Mouse (Mus musculus) midbrain, embryonic 14.5 days (tissue): ENCODE data around the gene Nanos1. TPM values are rescaled to one million over a fixed set of nuclear protein-coding genes. Genes with fewer than 3 reads are reported as not detected.

Source experiments
- ATAC-seq: fragments of 200-750 bp; cut with Nextera tagmentation; 2 replicates; pipeline ENCODE4 v1.8.0; 2017; ENCODE audit warnings: moderate number of reproducible peaks, moderate library complexity; ENCODE audit not compliant: low FRiP score, low TSS enrichment
- DNase-seq: peaks from one replicate; pipeline ENCODE4 v3.0.0-alpha.2; 2015
- H3K27ac ChIP-seq: fragments of 300-500 bp; sonication (generic); replicated peaks from 2 replicates; pipeline ENCODE4 v1.5.1; 2014; ENCODE audit warnings: mild to moderate bottlenecking, low read depth, low read length, moderate library complexity
- H3K27me3 ChIP-seq: fragments of 300-500 bp; sonication (generic); 2 replicates; pipeline ENCODE4 v1.6.1; 2014; ENCODE audit warnings: low read length, control low read depth, mixed read lengths; ENCODE audit not compliant: control insufficient read depth, insufficient read depth
- H3K36me3 ChIP-seq: fragments of 300-500 bp; sonication (generic); 2 replicates; pipeline ENCODE4 v1.6.1; 2014; ENCODE audit warnings: low read length, control low read depth; ENCODE audit not compliant: control insufficient read depth, insufficient read depth
- H3K4me1 ChIP-seq: fragments of 300-500 bp; sonication (generic); 2 replicates; pipeline ENCODE4 v1.6.1; 2014; ENCODE audit warnings: mild to moderate bottlenecking, antibody characterized with exemption, low read length, control low read depth; ENCODE audit not compliant: control insufficient read depth, insufficient read depth
- H3K4me2 ChIP-seq: fragments of 300-500 bp; sonication (generic); 2 replicates; pipeline ENCODE4 v1.6.1; 2014; ENCODE audit warnings: mild to moderate bottlenecking, low read length, moderate library complexity
- H3K4me3 ChIP-seq: fragments of 300-500 bp; sonication (generic); replicated peaks from 2 replicates; pipeline ENCODE4 v1.5.1; 2014; ENCODE audit warnings: low read depth, low read length
- H3K9ac ChIP-seq: fragments of 300-500 bp; sonication (generic); replicated peaks from 2 replicates; pipeline ENCODE4 v1.6.1; 2014; ENCODE audit warnings: mild to moderate bottlenecking, low read length, moderate library complexity
- H3K9me3 ChIP-seq: fragments of 300-500 bp; sonication (generic); 2 replicates; pipeline ENCODE4 v1.6.1; 2016; ENCODE audit warnings: low read length, control low read depth, mixed read lengths; ENCODE audit not compliant: control insufficient read depth
- WGBS: fragments of 180-500 bp; shearing (Covaris S2); extraction: QIAGEN DNeasy Blood & Tissue Kit; methylation state at CpG from one replicate; pipeline ENCODE4 v1.1.7; 2014; 5-methylcytosine and 5-hydroxymethylcytosine counted together
- polyA plus RNA-seq: library from polyadenylated mRNA; unstranded; fragments of >200 nt; fragmentation: Nextera tagmentation; extraction: Ambion mirVana; gene quantifications from 2 replicates; pipeline ENCODE4 v1.2.1, GENCODE M21; 2014

Nanos1 gene
- polyA plus RNA-seq, 1 experiment from 2014 or later = 30.5 TPM

- no peaks in the 10 kb centered on the region for H3K4me1 ChIP-seq
- no peak overlapping the region for H3K4me3 ChIP-seq
- ATAC-seq (no peak), DNase-seq (no peak)
- H3K4me2 ChIP-seq = no peak overlapping the region
- no peak overlapping the region for H3K27ac ChIP-seq
- no peaks in the 10 kb centered on the region for H3K36me3 ChIP-seq
- no peaks in the 10 kb centered on the region for H3K27me3 ChIP-seq
- 51% methylated on average over 1 of the region's 1 CpGs for WGBS
- H3K9me3 ChIP-seq = no peaks in the 10 kb centered on the region
- no peak overlapping the region for H3K9ac ChIP-seq
Observed at GRCm38 (mm10) chr19:60740560-60740959, 15.2 kb upstream of the Nanos1 start.

DNA sequence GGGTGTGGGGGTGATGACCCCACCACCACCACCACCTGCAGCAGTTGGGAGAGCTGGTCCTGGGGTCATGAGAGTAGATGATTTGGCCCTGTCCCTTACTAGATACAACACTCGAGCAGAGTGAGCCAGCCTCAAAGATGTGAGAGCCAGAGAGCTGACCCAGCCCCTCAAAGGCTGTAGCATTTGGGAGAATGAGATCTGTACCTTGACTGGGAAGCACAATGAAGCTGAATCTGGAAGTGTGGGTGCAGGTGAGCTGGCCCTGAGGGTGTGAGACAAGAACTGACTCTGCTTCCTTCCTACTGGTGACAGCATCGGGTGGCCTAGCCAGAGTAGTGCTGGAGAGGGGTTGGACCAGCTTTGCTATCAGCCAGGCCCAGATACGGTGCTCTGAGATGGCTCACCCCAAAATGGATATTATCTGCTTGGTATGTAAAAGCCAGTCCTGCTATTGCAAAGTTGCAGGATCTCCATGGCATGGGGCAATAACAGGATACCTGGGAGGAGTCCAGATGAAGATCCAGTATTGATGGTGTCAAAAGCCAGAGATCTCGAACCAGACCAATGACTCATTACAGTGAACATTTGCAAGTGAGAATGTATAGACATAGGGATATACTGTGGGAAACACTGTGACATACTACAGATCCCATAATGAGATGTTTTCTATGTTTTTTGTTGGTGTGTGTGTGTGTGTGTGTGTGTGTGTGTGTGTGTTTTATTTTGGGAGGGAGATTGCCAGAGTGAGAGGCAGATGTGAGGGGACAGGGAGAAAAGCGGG is 11.8 kb upstream of the Nanos1 start:
- Histone ChIP-seq H3K36me3 (no peaks in the 10 kb centered on the region), H3K9me3 (no peaks in the 10 kb centered on the region), H3K4me2 (no peak overlapping the region), H3K27ac (no peak overlapping the region), H3K27me3 (no peaks in the 10 kb centered on the region), H3K9ac (no peak overlapping the region), H3K4me3 (no peak overlapping the region), H3K4me1 (no peaks in the 10 kb centered on the region)
- 71% methylated on average over 5 of the region's 5 CpGs for WGBS
- ATAC-seq (no peak), DNase-seq (no peak)

DNA sequence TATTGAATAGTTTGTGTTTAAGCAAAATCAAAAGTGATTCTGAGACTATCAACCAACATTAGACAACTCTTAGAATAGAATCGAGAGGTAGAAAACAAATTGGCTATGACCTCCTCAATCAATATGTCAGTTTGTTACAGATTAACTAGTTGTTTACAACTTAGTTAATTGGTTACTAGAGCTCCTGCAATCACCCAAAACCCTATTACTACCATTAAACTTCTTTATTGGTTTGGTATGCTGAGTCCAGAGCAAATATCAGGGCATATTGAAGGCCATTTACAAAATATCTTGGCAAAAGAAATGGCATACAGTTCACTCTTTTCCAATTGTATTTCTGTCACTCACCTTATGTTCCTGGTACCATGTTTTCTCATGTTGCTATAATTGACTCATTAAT is 8.0 kb upstream of the Nanos1 start:
- no peak overlapping the region for H3K27ac ChIP-seq
- H3K4me2 ChIP-seq = no peak overlapping the region
- H3K27me3 ChIP-seq = no peaks in the 10 kb centered on the region
- no peak overlapping the region for H3K4me3 ChIP-seq
- no peak for DNase-seq
- no peaks in the 10 kb centered on the region for H3K9me3 ChIP-seq
- no peaks in the 10 kb centered on the region for H3K4me1 ChIP-seq
- no peak overlapping the region for H3K9ac ChIP-seq
- no peaks in the 10 kb centered on the region for H3K36me3 ChIP-seq
- WGBS = 98% methylated on average over 1 of the region's 1 CpGs
- ATAC-seq = no peak

- H3K4me3 ChIP-seq = peak overlapping the region; percentile 76
- peak overlapping the region; percentile 88 for H3K4me2 ChIP-seq
- H3K27ac ChIP-seq = peak overlapping the region; percentile 93
- H3K36me3 ChIP-seq = peaks cover 16% of the 10 kb centered on the region
- under 1% methylated on average over 108 of the region's 115 CpGs for WGBS
- H3K27me3 ChIP-seq = peaks cover 10% of the 10 kb centered on the region; the same call in 1 of the 2 replicates
- peak; percentile 82 for ATAC-seq
- peak overlapping the region; percentile 75 for H3K9ac ChIP-seq
- H3K4me1 ChIP-seq = peaks cover 18% of the 10 kb centered on the region
- no peaks in the 10 kb centered on the region for H3K9me3 ChIP-seq
- DNase-seq = peak; percentile 87
Observed at GRCm38 (mm10) chr19:60756192-60757098, 658 bp downstream of the Nanos1 start.

DNA sequence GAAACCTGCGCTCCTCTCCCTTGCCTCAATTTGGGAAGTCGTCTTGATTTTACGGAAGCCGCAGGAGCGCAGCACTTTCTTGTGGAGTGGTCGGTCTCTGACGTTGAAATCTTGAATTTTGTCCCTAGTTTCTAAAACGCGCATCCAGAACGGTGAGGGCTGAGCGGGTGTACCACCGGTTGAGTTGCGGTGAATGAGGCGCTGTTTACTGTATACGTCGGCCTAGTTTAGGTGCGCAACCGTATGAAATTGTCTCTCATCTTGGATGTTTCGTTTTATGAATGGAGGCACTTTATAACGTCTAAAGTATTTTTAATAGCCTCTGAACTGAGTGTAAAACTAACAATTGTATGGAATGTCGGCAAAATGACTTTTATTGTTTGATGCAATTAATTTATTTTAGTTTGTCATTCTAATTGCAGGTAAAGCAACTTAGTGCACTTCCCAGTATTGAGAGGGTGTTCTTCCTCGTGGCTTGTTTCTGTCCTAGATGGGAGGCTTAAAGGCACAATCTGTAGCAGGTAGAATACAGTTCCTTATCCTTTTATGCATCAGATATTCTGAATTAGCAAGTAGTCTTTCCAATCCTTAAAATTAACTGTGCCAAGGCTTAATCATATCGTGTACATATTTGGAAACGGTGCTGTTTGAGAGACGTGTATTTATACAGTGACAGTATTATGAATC is 1.5 kb downstream of the Nanos1 start:
- peaks cover 18% of the 10 kb centered on the region for H3K4me1 ChIP-seq
- peak overlapping the region; percentile 93; the same call in 1 of the 2 replicates for H3K27ac ChIP-seq
- H3K27me3 ChIP-seq = peaks cover 10% of the 10 kb centered on the region; the same call in 1 of the 2 replicates
- no peaks in the 10 kb centered on the region for H3K9me3 ChIP-seq
- peak overlapping the region; percentile 88 for H3K4me2 ChIP-seq
- H3K4me3 ChIP-seq = peak overlapping the region; percentile 76
- H3K36me3 ChIP-seq = peaks cover 20% of the 10 kb centered on the region
- peak overlapping the region; percentile 75 for H3K9ac ChIP-seq
- ATAC-seq = no peak
- DNase-seq = no peak
- 6% methylated on average over 25 of the region's 25 CpGs for WGBS

- DNase-seq (no peak), ATAC-seq (no peak)
- H3K27ac ChIP-seq = no peak overlapping the region
- 69% methylated on average over 4 of the region's 4 CpGs for WGBS
- H3K4me3 ChIP-seq = no peak overlapping the region
- H3K4me2 ChIP-seq = no peak overlapping the region
- peaks cover 10% of the 10 kb centered on the region; the same call in 1 of the 2 replicates for H3K27me3 ChIP-seq
- no peaks in the 10 kb centered on the region for H3K9me3 ChIP-seq
- peaks cover 18% of the 10 kb centered on the region for H3K4me1 ChIP-seq
- H3K36me3 ChIP-seq = peaks cover 39% of the 10 kb centered on the region
- H3K9ac ChIP-seq = no peak overlapping the region
Observed at GRCm38 (mm10) chr19:60758896-60759835, 3.4 kb downstream of the Nanos1 start.

GRCm38 (mm10) chr19:60773366-60773765 is 17.6 kb downstream of the Nanos1 start:
- Histone ChIP-seq H3K9ac (no peak overlapping the region), H3K27me3 (no peaks in the 10 kb centered on the region), H3K4me3 (no peak overlapping the region), H3K9me3 (no peaks in the 10 kb centered on the region), H3K36me3 (peaks cover 85% of the 10 kb centered on the region), H3K4me2 (no peak overlapping the region), H3K27ac (no peak overlapping the region), H3K4me1 (no peaks in the 10 kb centered on the region)
- no peak for ATAC-seq
- no peak for DNase-seq
- 95% methylated on average over 6 of the region's 6 CpGs for WGBS
